Mouse (Mus musculus) limb, embryonic 13.5 days (tissue): ENCODE measurements around the gene Rbm15. TPM values are rescaled to one million over a fixed set of nuclear protein-coding genes. Genes with fewer than 3 reads are reported as not detected.

Experiments used
- polyA plus RNA-seq: library from polyadenylated mRNA; unstranded; fragments of >200 nt; fragmentation: Nextera tagmentation; extraction: Ambion mirVana; gene quantifications from 2 replicates; pipeline ENCODE4 v1.2.1, GENCODE M21; 2015

Gene Rbm15
- polyA plus RNA-seq, 1 experiment from 2014 or later = 16.8 TPM

Other genes with a start within 250 kb of the Rbm15 start
- gene Kcna2, start 232.5 kb downstream of the Rbm15 start, polyA plus RNA-seq = 0.08 and 0.10 TPM in 2 replicates
- gene Kcna10, start 150.6 kb downstream of the Rbm15 start, polyA plus RNA-seq = not detected in 2 replicates
- gene Cym, start 111.9 kb downstream of the Rbm15 start, polyA plus RNA-seq = 0.41 TPM in 1 of 2 replicates, not detected in the other
- not detected in 2 replicates for gene A630076J17Rik, start 103.1 kb downstream of the Rbm15 start, polyA plus RNA-seq
- 0.08 TPM in 2 replicates for gene Prok1, start 94.0 kb downstream of the Rbm15 start, polyA plus RNA-seq
- gene Lamtor5, start 54.8 kb downstream of the Rbm15 start, polyA plus RNA-seq = 184 and 190 TPM in 2 replicates
- 10.6 and 11.0 TPM in 2 replicates for gene Slc16a4, start 42.4 kb downstream of the Rbm15 start, polyA plus RNA-seq
- gene Kcnc4, start 125.9 kb upstream of the Rbm15 start, polyA plus RNA-seq = 0.18 and 0.36 TPM in 2 replicates
- gene Slc6a17, start 184.3 kb upstream of the Rbm15 start, polyA plus RNA-seq = 5.3 and 5.9 TPM in 2 replicates
- 0.14 TPM in 1 of 2 replicates, not detected in the other for gene Ubl4b, start 221.4 kb upstream of the Rbm15 start, polyA plus RNA-seq